Mouse (Mus musculus) layer of hippocampus, adult 9-11 months (tissue): ENCODE results near the gene Mrpl54.

Source experiments
- DNase-seq: peaks from one replicate; pipeline ENCODE4 v3.0.0; 2022

Gene Mrpl54

DNA sequence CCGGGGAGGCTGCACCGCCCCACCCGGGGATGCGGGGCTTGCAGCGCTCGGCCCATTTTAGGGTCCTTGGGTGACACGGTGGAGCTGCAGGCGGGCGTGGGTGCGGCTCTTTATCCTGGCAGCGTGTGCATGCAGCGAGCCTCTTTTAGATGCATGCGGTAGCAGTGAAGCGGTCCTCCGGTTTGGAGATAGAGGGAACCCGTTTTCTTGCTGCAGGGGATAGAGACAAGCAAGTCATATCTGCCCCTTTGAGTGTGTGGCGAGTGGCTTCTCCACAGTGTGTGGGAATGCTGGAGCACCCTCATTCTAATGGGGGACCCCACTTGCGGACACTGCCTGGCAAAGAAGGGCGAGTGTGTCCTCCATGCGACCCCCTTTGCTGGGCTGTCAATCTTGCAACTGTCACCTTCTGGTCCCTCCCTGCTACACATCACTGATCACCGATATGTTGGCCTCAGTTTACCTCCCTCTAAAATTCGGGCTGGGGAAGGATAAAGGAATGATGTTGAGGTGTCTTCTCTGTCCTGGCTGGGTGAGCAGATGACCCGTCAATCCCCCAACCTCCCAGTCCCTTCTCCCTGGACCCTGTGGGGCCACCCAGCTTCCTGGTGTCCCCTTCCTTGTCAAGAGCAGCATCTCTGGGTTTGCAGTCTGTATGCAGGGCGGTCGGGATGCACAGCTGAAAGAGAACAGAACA lies 26.7 kb upstream of the Mrpl54 start:
- no peak for DNase-seq

DNA sequence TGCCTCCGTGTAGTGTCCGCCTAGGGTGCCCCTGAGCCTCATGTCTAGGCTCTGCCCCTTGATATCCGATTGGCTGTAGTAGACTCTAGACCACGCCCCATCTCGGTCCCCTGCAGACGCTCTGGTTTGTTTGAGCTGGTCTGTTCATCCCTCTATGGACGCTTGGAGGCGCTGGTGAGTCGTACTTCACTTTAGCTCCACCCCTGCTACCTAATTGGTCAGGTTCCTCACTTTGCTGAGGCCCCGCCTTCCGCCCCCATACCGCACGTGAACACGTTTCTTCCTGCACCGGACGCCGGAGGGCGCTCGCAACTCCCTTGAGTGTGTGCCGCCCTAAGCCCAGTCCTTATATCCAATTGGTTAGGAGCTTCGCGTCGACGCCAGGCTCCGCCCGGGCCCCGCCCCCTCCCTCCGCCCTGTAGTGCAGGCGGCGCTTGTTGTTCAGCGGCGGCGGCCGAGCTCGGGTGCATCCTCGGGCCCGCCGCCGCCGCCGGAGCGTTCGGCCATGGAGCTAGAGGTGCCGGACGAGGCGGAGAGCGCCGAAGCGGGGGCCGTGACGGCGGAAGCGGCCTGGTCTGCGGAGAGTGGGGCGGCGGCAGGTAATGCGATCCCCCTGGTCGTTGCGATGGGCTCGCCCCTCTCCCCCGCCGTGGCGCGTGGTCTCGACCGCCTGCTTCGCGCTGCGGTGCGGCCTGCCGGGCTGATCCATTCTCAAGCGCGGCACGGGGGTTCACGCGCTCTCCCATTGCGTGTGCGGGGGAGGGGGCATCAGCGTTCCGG lies 26.0 kb upstream of the Mrpl54 start, which contains the start of gene Pip5k1c:
Pip5k1c (plus strand) TSS at position 410 of the 780 bp plus-strand sequence.
- DNase-seq: peak; percentile 100

DNA sequence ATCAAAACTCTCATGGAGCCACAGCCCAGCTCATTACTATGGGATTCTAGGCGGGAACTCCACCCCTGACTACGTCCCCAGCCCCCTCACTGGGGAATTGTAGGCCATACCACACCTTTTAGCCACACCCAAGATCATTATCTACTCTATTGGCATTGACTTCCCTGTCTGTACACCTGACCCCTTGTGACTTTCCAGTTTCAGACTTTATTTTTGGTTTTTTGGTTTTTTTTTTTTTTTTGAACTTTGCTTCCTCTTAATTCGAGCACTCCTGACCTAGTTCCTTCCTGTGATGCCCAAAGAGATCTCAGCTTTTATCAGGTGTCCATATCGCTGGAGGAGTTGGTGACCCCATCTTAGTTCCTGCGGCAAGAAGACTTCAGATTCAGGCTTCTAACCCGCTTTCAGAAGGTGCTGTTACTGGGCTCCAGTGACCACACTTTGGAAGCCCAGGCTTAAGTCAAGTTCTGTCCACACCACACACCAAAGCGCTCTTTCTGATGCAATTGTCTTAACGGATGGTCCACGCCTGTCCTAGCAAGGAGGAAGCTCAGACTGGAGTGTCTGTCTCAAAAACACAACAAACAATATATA lies 24.9 kb upstream of the Mrpl54 start, which contains the start of gene Tjp3:
Tjp3 (minus strand) TSS at position 71 of the 594 bp plus-strand sequence.
- no peak for DNase-seq

DNA sequence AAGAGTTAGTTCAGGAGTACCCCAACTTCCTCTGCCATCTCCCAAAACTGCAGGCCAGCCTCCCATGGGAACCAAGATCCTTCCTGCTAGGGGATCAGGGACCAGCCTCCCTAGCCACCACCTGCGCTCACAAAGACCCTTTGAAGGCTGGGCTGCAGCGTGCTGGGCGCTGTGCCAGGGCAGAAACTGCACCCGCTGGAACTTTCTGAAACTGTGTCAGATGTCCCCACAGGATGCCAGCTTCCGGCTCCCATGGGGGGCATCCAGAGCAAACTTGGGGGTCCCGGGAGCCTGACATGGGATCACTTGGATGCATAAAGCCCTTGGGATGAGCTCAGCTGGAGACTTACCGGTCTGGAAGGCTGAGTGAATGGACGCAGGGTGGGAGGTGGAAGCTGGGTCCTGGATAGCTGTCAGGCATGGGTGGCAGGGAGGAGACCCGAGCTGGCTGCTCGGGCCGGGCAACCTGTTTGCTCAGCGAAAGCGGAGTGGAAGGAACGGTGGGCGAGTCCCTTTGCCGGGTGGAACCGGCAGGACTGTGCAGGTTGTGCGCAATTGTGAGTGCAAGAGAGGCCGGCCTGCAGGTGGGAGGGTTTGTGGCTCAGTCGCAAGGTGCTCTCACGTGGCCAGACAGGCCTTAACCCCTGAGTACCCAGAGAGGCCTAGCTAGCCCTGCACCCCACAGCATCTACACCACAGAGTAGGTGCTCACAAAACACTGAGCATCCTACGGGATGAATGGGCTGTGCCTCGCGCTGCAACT lies 24.1 kb upstream of the Mrpl54 start:
- no peak for DNase-seq

DNA sequence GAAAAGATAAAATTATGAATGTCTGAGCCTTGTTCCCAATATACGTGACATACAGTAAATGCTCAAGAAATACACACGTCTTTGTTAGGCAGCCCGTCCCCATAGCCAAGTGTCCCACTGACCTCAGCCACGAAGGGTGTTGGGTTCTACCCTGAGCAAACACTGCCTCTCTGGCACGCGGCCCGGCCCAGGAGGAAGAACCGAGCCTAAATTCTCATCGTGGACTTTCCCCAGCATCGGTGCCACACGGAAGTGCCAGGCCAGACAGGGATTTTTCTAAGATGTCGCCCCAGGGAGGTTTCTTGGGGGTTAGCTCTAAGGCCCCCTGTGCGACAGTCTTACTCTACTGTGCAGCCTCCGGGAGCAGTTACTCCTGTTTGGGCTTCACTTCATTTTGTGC lies 23.1 kb upstream of the Mrpl54 start:
- DNase-seq: no peak

DNA sequence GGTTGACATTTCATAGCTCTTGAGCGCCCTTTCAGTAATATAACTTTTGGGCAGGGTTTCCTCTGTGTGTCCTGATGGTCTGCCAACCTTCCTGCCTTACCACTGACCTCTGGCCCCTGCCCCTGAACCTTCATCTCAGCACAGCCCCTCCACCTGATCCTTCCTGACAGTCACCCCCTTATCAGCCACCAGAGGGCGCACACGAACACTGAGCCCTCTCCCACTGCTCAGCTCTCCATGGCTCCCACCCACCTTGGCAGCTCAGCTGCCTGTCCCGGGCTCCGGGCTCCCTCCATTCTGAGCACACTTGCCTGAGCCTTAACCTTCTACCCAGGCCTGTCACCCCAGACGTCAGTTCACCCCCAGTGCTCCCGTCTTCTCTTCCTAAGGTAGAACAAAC lies 22.5 kb upstream of the Mrpl54 start:
- DNase-seq: no peak

DNA sequence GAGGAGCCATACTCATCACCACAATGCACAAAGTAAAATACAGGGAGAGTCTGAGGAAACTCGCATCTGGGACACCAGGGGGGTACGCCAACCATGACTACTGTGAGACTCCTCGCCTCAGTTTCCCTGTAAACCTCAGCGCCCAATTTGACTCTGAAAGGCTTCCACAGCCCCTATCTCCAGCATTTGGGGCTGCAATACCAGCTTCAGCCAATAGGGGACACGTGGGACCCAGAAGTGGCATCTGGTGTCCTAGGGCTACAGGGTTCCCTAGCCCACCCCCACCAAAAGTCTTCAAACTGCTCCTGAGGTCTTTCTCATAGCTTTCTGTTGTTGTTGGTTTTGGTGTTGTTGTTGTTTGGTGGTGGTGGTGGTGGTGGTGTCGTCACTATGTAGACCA lies 21.9 kb upstream of the Mrpl54 start:
- DNase-seq: no peak

DNA sequence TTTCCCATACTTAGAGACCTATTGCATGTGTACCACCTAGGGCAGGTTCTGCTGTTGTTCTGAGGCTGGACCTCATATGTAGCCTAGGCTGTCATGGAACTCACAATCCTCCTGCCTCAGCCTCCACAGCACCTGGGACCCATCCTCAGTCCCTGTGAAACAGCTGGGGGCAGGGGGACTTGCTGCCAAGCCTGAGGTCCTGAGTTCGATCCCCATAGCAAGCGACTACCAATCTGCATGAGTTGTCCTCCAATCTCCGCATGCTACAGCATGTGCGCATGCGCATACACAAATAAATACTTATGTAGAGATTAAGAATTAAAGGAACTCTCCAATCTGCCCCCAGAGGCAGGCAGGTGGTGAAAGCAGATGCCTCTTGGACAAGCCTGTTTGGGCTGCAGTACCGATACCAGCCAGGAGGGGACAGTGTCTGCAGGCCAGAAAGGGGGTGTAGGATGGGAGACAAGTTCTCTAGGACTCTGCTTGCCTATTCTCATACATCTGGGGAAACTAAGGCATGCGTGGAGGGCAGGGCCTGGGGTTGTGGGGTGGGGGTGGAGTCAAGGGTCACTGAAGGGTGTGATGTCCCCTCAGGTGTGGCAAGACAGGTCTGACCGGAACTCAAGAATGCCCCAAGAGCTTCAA lies 20.9 kb upstream of the Mrpl54 start:
- DNase-seq: no peak

DNA sequence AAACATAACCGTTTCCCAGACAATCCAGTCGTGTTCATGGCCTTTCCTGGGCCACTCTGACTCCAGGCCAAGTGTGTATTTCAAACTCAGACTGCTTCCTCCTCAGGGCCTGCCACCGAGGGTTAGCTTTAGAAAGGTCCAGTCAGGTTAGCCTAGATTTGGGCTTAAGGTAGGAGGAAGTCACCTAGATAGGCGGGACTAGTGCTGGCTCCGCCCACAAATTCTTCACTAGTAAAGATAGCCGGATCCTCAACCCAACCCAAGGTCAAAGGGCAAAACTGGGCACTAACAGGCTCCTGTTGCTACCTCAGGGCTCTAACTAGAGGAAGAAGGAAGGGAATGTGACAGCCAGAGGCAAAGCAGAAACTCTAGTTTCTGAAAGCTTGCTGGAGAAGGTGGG lies 19.9 kb upstream of the Mrpl54 start:
- no peak for DNase-seq

DNA sequence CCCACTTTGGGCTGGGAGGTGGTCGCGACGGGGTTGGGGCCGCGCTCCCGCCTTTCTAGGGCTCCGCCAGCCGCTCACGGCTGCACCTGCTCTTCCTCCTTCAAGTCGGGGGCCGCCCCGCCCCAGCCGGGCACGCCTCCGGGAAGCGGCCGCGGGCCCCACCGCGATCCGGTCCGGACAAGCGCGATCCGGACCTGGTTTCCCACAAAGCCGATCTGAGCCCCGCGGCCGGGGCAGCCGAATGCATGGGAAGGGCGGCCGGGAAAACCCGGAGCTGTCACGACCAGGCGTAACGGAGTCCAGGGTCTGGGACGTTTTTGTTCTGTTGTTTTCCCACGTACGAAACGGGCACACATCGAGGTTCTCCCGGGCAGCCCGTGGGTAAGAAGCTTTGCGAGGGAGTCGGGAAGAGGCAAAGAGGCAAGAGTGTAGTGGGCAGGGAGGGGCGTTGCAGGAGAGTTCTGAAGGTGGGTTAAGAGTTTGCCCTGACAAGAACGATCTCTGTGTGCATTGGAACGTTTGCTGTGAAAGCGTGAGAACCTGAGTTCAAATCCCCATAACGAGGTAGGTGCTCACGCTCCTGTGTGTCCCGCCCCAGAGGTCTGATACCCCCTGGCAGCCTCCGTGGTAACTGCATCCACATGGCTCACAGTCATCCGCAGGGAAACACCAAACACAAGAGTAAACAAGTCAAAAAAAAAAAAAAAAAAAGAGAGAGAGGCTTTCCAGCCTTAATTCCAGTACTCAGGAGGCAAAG lies 19.1 kb upstream of the Mrpl54 start:
- peak; percentile 68 for DNase-seq

DNA sequence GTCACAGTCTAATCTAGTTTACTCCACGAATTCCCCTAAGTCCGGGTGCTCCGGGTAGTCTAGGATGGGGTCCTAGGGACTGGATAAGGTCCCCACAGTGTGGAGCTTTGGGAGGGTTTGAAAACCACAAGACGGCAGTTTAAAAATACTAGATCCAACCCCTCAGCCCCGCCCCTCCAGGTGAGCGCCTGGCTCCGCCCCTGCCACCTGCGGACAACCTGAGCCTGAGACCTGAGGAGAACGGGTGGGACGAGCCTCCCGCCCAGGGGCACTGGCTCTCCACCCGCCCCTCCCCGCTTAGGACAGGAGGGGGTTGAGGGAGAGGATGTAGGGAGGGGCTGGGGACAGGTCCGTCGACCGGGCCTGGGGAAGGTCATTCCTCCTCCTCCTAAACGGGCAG lies 18.0 kb upstream of the Mrpl54 start:
- DNase-seq: no peak

DNA sequence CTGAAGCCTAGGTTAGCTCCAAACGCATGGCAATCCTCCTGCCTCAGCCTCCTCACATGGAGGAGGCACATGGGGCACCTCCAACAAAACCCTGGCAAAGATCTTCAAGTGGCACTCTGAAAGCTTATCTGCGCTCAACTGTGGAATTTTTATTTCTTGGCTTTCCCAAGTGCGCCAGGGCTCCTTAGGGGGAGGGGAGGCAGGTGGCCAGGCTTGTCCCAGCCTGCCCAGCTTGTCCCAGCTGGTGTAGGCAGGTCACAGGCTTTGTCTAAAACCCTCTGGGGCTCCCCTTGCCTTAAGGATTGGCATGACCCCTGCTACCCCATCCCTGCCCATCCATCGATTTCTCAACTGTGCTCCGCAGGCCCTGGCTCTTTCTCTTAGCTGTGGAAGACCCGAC lies 17.5 kb upstream of the Mrpl54 start:
- DNase-seq: no peak

DNA sequence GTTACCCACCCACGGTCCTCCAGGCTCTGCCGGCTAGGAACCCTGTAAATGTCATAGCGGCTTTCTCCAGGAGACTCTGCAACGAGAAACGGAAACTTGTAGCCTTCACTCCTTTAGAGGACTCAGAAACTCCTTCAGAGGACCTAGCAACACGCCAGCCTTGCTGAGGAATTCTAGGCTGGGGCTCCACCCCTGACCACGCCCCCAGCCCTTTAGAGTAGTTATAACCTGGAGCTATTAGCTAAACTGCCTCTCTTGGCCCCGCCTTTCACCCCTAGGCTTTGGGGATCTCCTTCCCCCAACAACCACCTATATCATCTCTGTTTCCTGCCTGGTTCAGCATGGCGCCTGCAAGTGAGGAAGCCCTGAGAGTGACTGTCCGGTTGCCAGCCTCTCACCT lies 12.8 kb upstream of the Mrpl54 start:
- no peak for DNase-seq

DNA sequence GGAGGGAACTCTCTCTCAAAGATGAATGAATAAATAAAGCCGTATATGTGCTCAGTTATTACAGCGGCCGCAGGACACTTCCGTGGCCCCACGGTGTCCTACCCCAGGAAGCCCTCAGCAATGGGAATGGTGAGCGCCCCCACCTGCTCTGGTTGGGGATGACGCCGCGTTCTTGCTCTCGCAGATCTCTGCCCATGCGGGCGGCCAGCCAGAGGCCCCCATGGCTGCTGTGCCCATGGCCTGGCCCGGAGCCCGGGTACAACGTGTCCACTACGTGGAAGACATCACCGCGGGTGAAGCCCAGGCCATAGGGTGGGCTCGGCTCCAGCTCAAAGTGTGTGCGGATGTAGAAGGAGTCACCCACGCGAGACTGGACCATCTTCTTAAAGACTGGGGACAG lies 10.9 kb upstream of the Mrpl54 start:
- DNase-seq: no peak

DNA sequence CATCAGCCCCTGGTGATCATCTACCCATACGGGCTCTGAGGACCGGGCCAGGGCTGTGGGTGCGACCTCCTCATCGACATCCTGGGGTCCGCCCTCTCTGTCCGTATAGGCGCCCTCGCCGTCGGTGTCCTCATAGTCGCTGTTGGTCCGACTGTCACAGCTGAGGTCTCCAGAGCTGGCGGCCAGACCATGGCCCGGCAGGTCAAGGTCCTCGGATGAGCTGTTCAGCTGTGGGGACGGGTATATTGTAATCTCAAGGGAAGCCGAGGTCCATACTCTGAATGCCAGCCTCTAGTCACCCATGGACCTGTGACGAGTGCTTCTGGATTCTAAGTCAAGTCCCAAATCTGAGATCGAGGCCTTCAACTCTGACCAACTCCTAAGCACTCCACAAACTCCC lies 7.1 kb upstream of the Mrpl54 start:
- DNase-seq: no peak

DNA sequence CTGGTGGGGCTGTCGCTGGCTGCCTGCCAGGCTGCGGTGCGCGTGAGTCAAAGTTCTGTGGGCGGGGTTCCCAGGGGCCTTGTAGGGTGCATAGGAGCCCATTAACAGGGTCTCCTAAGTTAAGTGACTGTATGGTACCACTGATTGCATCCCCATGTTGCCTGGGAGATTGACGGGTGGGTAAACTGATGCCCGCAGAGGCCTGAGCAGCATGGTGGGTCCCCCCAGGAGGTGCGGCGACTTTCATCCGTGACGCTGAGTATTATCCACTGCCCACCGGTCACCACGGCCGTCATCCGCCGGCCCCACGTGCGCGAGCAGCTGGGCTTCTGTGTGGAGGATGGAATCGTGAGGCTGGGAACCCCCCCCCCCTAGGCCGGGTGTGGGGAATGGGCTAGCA lies 5.6 kb upstream of the Mrpl54 start:
- no peak for DNase-seq

DNA sequence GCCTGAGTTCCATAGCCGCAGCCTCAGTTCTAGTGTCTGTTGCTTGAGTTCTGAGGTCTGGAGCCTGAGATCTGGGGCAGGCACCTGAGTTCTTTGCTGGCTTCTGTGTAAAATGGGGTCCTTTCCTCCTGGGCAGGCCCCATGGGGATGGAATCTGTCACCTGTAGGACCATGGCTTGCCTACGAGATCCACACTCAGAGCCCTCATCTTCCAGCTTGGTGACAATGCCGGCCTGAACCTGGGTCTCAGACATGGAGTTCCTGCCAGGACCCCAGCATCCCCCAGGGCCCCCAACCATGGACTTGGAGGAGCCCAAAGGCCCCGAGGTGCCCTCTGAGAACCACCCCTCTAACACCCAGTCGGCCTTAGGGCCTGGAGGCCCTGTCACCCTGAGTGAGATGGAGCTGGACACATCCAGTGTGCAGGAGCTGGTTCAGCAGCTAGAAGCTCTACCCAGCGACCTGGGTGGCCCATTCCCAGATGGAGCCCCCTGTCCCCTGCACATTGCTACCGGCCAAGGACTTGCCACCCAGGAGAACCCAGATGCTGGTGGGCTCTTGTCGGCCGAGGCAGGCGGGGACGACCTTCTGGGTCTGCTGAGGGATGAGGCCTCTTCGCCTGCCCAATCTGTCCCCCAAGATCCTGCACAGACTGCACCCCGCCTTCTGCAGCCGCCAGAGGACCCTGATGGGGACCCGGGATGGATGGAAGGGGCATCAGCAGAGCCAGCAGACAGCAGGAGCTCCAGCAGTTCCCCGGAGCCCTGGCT lies 2.1 kb upstream of the Mrpl54 start:
- no peak for DNase-seq

DNA sequence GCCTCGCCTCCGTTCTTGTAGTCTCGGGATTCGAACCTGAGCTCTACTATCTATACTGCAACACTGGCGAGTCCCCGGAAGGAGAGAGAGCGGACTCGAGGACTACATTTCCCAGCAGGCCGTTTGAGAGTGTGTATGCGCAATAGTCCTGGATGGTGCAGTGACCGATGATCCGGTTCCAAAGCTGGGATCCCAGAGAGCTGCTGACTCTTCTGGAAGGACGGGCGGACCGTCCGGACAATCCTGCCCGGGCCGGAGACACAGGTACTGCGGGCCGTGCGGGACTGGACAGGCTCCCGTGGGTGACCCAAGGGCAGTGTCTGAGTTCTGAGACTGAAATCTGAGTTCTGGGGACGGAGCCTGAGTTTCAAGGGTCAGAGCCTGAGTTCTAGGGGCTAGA lies 1.3 kb upstream of the Mrpl54 start:
- DNase-seq: peak; percentile 93

DNA sequence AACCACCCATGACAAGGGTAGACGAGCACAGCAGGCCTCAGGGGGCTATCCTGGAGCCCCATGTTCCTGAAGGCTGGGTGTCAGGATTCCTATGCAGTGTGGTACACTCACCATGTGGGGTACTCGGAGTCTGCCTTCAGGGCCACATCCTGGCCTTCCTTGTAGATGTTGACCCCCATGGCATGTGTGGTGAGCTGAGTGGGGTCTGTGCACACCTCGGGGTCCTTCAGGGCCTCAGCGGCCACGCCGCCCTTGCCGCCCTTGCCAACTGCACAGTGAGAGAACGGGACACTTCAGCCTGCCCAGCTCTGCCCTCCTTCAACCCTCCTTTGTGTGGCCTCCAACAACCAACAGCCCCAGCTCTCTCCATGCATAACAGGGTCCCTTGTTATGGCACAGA lies 1.2 kb downstream of the Mrpl54 start:
- DNase-seq: no peak

DNA sequence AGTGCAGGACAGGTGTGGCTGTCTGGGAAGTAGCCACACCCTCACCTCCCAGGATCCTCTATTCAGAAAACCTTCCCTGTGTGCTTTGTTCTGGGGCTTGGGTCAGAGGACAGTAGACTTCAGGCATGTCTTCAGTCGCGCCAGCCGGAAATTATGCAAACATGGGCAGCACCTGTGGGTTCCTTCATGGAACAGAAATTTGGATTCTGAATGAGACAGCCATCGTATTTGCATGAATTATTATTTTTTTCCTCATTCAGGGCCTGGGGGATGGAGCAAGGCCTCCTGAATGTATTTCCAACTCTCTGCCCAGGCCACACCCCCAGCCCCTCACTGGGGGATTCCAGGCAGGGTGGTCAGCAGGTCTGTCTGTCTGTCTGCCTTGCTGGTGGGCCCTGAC lies 5.7 kb downstream of the Mrpl54 start:
- no peak for DNase-seq

DNA sequence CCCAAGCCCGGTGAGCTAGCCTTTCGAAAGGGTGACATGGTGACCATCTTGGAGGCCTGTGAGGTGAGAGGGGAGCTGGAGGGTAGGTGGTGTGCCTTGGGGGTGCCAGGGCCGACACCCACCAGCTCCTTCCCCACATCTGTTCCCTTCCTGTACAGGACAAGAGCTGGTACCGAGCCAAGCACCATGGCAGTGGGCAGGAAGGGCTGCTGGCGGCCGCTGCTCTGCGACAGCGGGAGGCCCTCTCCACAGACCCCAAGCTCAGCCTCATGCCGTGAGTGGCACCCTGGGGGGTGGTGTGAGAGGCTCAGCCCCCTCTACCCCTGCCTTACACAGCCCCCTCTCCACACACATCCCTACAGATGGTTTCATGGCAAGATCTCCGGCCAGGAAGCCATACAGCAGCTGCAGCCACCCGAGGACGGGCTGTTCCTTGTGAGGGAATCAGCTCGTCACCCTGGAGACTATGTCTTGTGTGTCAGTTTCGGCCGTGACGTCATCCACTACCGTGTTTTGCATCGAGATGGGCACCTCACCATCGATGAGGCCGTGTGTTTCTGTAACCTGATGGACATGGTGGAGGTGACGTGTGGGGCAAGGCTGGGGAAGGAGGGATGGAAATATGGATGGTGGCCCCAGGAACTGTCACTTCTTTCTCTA lies 7.4 kb downstream of the Mrpl54 start:
- DNase-seq: no peak
